Mouse (Mus musculus): ENCODE data around the gene Arl8a. TPM values are rescaled to one million over a fixed set of nuclear protein-coding genes. Genes with fewer than 3 reads are reported as not detected.

The Arl8a gene
- polyA plus RNA-seq, 1 experiment from 2014 or later: 40.8 TPM

DNA sequence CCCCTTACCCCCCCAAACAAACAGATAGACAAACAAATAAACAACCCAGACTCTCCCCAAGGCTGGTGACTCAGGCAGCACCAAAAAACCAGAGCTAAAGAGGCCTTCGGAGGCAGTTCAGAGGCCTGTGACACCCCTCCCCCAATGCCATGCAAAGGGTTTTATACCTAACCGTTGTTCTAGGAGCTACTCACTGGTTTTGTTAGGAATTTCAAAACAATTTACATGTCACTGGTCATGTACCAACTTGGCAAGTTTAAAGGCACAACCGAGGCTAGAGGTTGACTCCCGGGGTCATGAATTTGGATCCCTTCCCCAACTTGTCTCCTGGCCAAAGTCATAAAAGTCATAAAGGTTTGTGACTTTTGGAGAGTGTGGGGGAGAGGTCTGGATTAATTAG is 53.8 kb downstream of the Arl8a start:
- ATAC-seq (ENCODE audit: insufficient number of reproducible peaks, low FRiP score, low TSS enrichment, low read depth): no peak
- no peaks in the 10 kb centered on the region for H3K36me3 ChIP-seq (ENCODE audit: control insufficient read depth, insufficient read depth, low read length)
- no peak for DNase-seq (ENCODE audit: low spot score)
- H3K27me3 ChIP-seq (ENCODE audit: control insufficient read depth, insufficient read depth, low read length): no peaks in the 10 kb centered on the region
- H3K27ac ChIP-seq (replicated peaks; ENCODE audit: low read depth, low read length): no peak overlapping the region
- H3K9me3 ChIP-seq (ENCODE audit: control insufficient read depth, low read length): no peaks in the 10 kb centered on the region; the same call in 1 of the 2 replicates
- no peak overlapping the region for H3K4me2 ChIP-seq (ENCODE audit: low read depth, severe bottlenecking)
- no peak overlapping the region for H3K4me3 ChIP-seq (ENCODE audit: low read depth, low read length)
- peaks cover 16% of the 10 kb centered on the region for H3K4me1 ChIP-seq (ENCODE audit: control insufficient read depth, insufficient read depth, low read length)
- 57% methylated on average over 4 of the region's 4 CpGs for WGBS
- H3K9ac ChIP-seq (ENCODE audit: low read length): no peak overlapping the region

- Histone ChIP-seq H3K36me3 (ENCODE audit: control insufficient read depth, insufficient read depth, low read length) (no peaks in the 10 kb centered on the region), H3K27me3 (ENCODE audit: control insufficient read depth, insufficient read depth, low read length) (no peaks in the 10 kb centered on the region), H3K4me3 (ENCODE audit: low read depth, low read length) (no peak overlapping the region), H3K4me2 (ENCODE audit: low read depth, severe bottlenecking) (no peak overlapping the region), H3K27ac (replicated peaks; ENCODE audit: low read depth, low read length) (no peak overlapping the region), H3K9me3 (ENCODE audit: control insufficient read depth, low read length) (no peaks in the 10 kb centered on the region; the same call in 1 of the 2 replicates), H3K4me1 (ENCODE audit: control insufficient read depth, insufficient read depth, low read length) (peaks cover 5% of the 10 kb centered on the region), H3K9ac (ENCODE audit: low read length) (no peak overlapping the region)
- WGBS: 36% methylated on average over 12 of the region's 12 CpGs
- DNase-seq (ENCODE audit: low spot score): no peak
- no peak for ATAC-seq (ENCODE audit: insufficient number of reproducible peaks, low FRiP score, low TSS enrichment, low read depth)
Observed at GRCm38 (mm10) chr1:135204196-135205126, 57.8 kb downstream of the Arl8a start.

DNA sequence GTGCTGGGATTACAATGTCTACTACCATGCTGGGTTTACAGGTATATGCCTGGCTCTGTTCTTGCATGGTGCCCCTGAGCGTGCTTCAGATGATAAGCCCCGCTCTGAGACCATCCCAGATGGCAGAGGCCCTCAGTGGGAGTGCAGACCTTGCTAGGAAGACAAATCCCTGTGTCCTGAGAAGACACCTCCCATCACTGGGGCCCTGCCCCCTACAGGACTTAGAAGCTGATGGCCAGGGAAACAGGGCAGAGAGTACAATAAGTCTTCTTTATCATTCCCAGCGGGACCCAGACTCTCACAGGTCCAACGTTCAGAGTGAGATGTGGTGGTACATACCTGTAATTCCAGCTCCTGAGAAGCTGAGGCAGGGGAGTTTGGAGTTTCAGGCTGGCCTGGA is 58.6 kb downstream of the Arl8a start:
- H3K4me2 ChIP-seq (ENCODE audit: low read depth, severe bottlenecking): no peak overlapping the region
- no peaks in the 10 kb centered on the region; the same call in 1 of the 2 replicates for H3K9me3 ChIP-seq (ENCODE audit: control insufficient read depth, low read length)
- H3K4me3 ChIP-seq (ENCODE audit: low read depth, low read length): no peak overlapping the region
- no peaks in the 10 kb centered on the region for H3K27me3 ChIP-seq (ENCODE audit: control insufficient read depth, insufficient read depth, low read length)
- H3K9ac ChIP-seq (ENCODE audit: low read length): no peak overlapping the region
- H3K4me1 ChIP-seq (ENCODE audit: control insufficient read depth, insufficient read depth, low read length): peaks cover 4% of the 10 kb centered on the region; the same call in 1 of the 2 replicates
- ATAC-seq (ENCODE audit: insufficient number of reproducible peaks, low FRiP score, low TSS enrichment, low read depth) (no peak), DNase-seq (ENCODE audit: low spot score) (no peak)
- 49% methylated on average over 4 of the region's 4 CpGs for WGBS
- H3K36me3 ChIP-seq (ENCODE audit: control insufficient read depth, insufficient read depth, low read length): no peaks in the 10 kb centered on the region
- H3K27ac ChIP-seq (replicated peaks; ENCODE audit: low read depth, low read length): no peak overlapping the region

Other genes starting within 250 kb of the Arl8a start
- 6.3 and 6.4 TPM in 2 replicates for gene Ppp1r12b, start 190.9 kb upstream of the Arl8a start, polyA plus RNA-seq (2014; fragmentation: Nextera tagmentation; extraction: Ambion mirVana)
- gene Ube2t, start 184.3 kb upstream of the Arl8a start, polyA plus RNA-seq (2014; fragmentation: Nextera tagmentation; extraction: Ambion mirVana): 46.7 and 48.6 TPM in 2 replicates
- gene Lgr6, start 41.5 kb upstream of the Arl8a start, polyA plus RNA-seq (2014; fragmentation: Nextera tagmentation; extraction: Ambion mirVana): 0.49 and 0.67 TPM in 2 replicates
- gene Ptpn7, start 14.1 kb upstream of the Arl8a start, polyA plus RNA-seq (2014; fragmentation: Nextera tagmentation; extraction: Ambion mirVana): 1.3 TPM in 2 replicates
- gene Gpr37l1, start 20.9 kb downstream of the Arl8a start, polyA plus RNA-seq (2014; fragmentation: Nextera tagmentation; extraction: Ambion mirVana): 0.12 TPM in 1 of 2 replicates, not detected in the other
- gene Elf3, start 111.7 kb downstream of the Arl8a start, polyA plus RNA-seq (2014; fragmentation: Nextera tagmentation; extraction: Ambion mirVana): 7.4 and 7.9 TPM in 2 replicates
- gene Rnpep, start 137.3 kb downstream of the Arl8a start, polyA plus RNA-seq (2014; fragmentation: Nextera tagmentation; extraction: Ambion mirVana): 108 and 112 TPM in 2 replicates
- 188 and 189 TPM in 2 replicates for gene Timm17a, start 167.0 kb downstream of the Arl8a start, polyA plus RNA-seq (2014; fragmentation: Nextera tagmentation; extraction: Ambion mirVana)
- 0.27 and 0.39 TPM in 2 replicates for gene Lmod1, start 178.0 kb downstream of the Arl8a start, polyA plus RNA-seq (2014; fragmentation: Nextera tagmentation; extraction: Ambion mirVana)
- 36.8 and 40.3 TPM in 2 replicates for gene Shisa4, start 228.4 kb downstream of the Arl8a start, polyA plus RNA-seq (2014; fragmentation: Nextera tagmentation; extraction: Ambion mirVana)